Mouse (Mus musculus) spleen, adult 18-20 months (tissue): ENCODE results near the gene Gimap3.

ENCODE experiments used
- DNase-seq, 2 experiments: peaks; one replicate each; pipeline ENCODE4 v3.0.0; 2022; ENCODE audit warnings: mixed read lengths in 2 of 2

Gimap3 gene

GRCm38 (mm10) chr6:48770696-48771095 lies at the start of gene Gimap3:
Gene Gimap3, minus strand, starts transcription at chr6:48770851.
- DNase-seq: peak; percentile 30 to 50

- peak; percentile 45 to 65 for DNase-seq
These were observed 47.2 kb upstream of the Gimap3 start for GRCm38 (mm10) chr6:48817815-48818214.

- no peak for DNase-seq
These were observed 44.4 kb upstream of the Gimap3 start for GRCm38 (mm10) chr6:48815013-48815412.

GRCm38 (mm10) chr6:48809494-48810219 lies 39.0 kb upstream of the Gimap3 start:
- no peak for DNase-seq

GRCm38 (mm10) chr6:48806746-48807145 lies 36.1 kb upstream of the Gimap3 start:
- DNase-seq: no peak

GRCm38 (mm10) chr6:48804346-48804745 lies 33.7 kb upstream of the Gimap3 start:
- no peak for DNase-seq

- DNase-seq: no peak
These were observed 32.9 kb upstream of the Gimap3 start for GRCm38 (mm10) chr6:48803406-48804051.

GRCm38 (mm10) chr6:48801897-48802296 lies 31.2 kb upstream of the Gimap3 start:
- no peak for DNase-seq

- no peak for DNase-seq
These were observed 17.2 kb upstream of the Gimap3 start for GRCm38 (mm10) chr6:48787867-48788266.

GRCm38 (mm10) chr6:48785601-48786000 lies 14.9 kb upstream of the Gimap3 start:
- DNase-seq: no peak

- no peak for DNase-seq
These were observed 14.5 kb upstream of the Gimap3 start for GRCm38 (mm10) chr6:48785189-48785588.

GRCm38 (mm10) chr6:48784406-48784805 lies 13.8 kb upstream of the Gimap3 start:
- DNase-seq: no peak

GRCm38 (mm10) chr6:48772030-48772429 lies 1.4 kb upstream of the Gimap3 start:
- peak; percentile 68 to 86 for DNase-seq

- DNase-seq: no peak
These were observed 1.7 kb downstream of the Gimap3 start for GRCm38 (mm10) chr6:48768933-48769332.

- peak; percentile 54 to 59 for DNase-seq
These were observed 2.3 kb downstream of the Gimap3 start for GRCm38 (mm10) chr6:48768178-48768869.

- DNase-seq: no peak
These were observed 6.2 kb downstream of the Gimap3 start for GRCm38 (mm10) chr6:48764496-48764895.

- no peak for DNase-seq
These were observed 6.9 kb downstream of the Gimap3 start for GRCm38 (mm10) chr6:48763567-48764270.

- peak in 1 of 2 experiments; percentile 48 for DNase-seq
These were observed 23.3 kb downstream of the Gimap3 start for GRCm38 (mm10) chr6:48747091-48747966.

GRCm38 (mm10) chr6:48745959-48746889 lies 24.4 kb downstream of the Gimap3 start, which contains the start of gene Gimap5:
Gene Gimap5, plus strand, starts transcription at chr6:48746197.
- peak; percentile 71 to 76 for DNase-seq

GRCm38 (mm10) chr6:48745490-48745889 lies 25.2 kb downstream of the Gimap3 start:
- DNase-seq: no peak
